Mouse (Mus musculus) stomach, embryonic 15.5 days (tissue): ENCODE results near the gene Cdk9. TPM values are rescaled to one million over a fixed set of nuclear protein-coding genes. Genes with fewer than 3 reads are reported as not detected.
A peak's percentile ranks its signal among the peaks of the same experiment; 100 is the strongest.

ENCODE experiments used
- ATAC-seq: fragments of 200-750 bp; cut with Nextera tagmentation; 2 replicates; pipeline ENCODE4 v1.8.0; 2017; ENCODE audit warnings: low read depth, moderate number of reproducible peaks, moderate TSS enrichment; ENCODE audit not compliant: insufficient read depth, low FRiP score
- H3K27ac ChIP-seq: fragments of 300-500 bp; sonication (generic); 2 replicates; pipeline ENCODE4 v1.5.1; 2015; ENCODE audit warnings: mild to moderate bottlenecking, inconsistent platforms
- H3K27me3 ChIP-seq: fragments of 300-500 bp; sonication (generic); replicated peaks from 2 replicates; pipeline ENCODE4 v1.6.1; 2015; ENCODE audit warnings: inconsistent platforms
- H3K36me3 ChIP-seq: fragments of 300-500 bp; sonication (generic); 2 replicates; pipeline ENCODE4 v1.6.1; 2015; ENCODE audit warnings: inconsistent platforms
- H3K4me1 ChIP-seq: fragments of 300-500 bp; sonication (generic); 2 replicates; pipeline ENCODE4 v1.6.1; 2015; ENCODE audit warnings: inconsistent platforms
- H3K4me2 ChIP-seq: fragments of 300-500 bp; sonication (generic); 2 replicates; pipeline ENCODE4 v1.6.1; 2015; ENCODE audit warnings: mild to moderate bottlenecking, inconsistent platforms
- H3K4me3 ChIP-seq: fragments of 300-500 bp; sonication (generic); replicated peaks from 2 replicates; pipeline ENCODE4 v1.5.1; 2015; ENCODE audit warnings: inconsistent platforms
- H3K9ac ChIP-seq: fragments of 300-500 bp; sonication (generic); 2 replicates; pipeline ENCODE4 v1.6.1; 2015; ENCODE audit warnings: inconsistent platforms
- H3K9me3 ChIP-seq: fragments of 300-500 bp; sonication (generic); 2 replicates; pipeline ENCODE4 v1.6.1; 2016; ENCODE audit warnings: inconsistent platforms
- WGBS: fragments of 180-500 bp; shearing (Covaris S2); methylation state at CpG from one replicate; pipeline ENCODE4 v1.1.7; 2015; 5-methylcytosine and 5-hydroxymethylcytosine counted together
- polyA plus RNA-seq: library from polyadenylated mRNA; unstranded; fragments of >200 nt; fragmentation: Nextera tagmentation; extraction: Ambion mirVana; gene quantifications from 2 replicates; pipeline ENCODE4 v1.2.1, GENCODE M21; 2015

Cdk9 gene
- polyA plus RNA-seq, 1 experiment from 2014 or later = 89.8 TPM

DNA sequence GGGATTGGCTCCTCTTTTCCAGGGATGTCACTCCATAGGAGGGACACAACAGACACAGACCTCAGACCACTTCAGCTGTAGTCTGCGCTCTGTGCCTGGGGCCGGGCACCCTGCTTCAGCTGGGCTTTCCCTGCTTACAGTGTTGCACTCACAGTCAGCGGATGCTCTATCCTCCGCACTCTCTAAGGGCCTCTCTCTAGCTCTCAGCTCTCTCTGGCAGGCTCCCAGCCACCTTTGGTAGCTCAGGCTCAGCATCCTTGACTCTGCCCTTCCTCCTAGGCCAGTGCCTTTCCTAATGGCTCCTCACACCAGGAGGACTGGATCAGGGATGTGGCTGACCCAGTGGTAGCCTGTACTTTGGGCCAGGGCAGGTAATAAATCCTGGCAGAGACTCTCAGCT is 19.0 kb upstream of the Cdk9 start:
- Histone ChIP-seq H3K27me3 (no peaks in the 10 kb centered on the region), H3K9me3 (no peaks in the 10 kb centered on the region), H3K4me2 (peak overlapping the region; percentile 68; the same call in 1 of the 2 replicates), H3K27ac (peak overlapping the region; percentile 82), H3K4me1 (peaks cover 46% of the 10 kb centered on the region), H3K36me3 (no peaks in the 10 kb centered on the region), H3K4me3 (no peak overlapping the region), H3K9ac (no peak overlapping the region)
- no peak for ATAC-seq
- WGBS = 59% methylated on average over 4 of the region's 4 CpGs

- no peak for ATAC-seq
- no peak overlapping the region for H3K9ac ChIP-seq
- H3K36me3 ChIP-seq = no peaks in the 10 kb centered on the region
- H3K9me3 ChIP-seq = no peaks in the 10 kb centered on the region
- peak overlapping the region; percentile 82 for H3K27ac ChIP-seq
- peaks cover 46% of the 10 kb centered on the region for H3K4me1 ChIP-seq
- no peak overlapping the region for H3K4me3 ChIP-seq
- peak overlapping the region; percentile 68 for H3K4me2 ChIP-seq
- no peaks in the 10 kb centered on the region for H3K27me3 ChIP-seq
- 27% methylated on average over 11 of the region's 11 CpGs for WGBS
These were observed 18.0 kb upstream of the Cdk9 start for GRCm38 (mm10) chr2:32730854-32731253.

GRCm38 (mm10) chr2:32729547-32729946 is 16.7 kb upstream of the Cdk9 start:
- no peak overlapping the region for H3K9ac ChIP-seq
- peaks cover 41% of the 10 kb centered on the region for H3K4me1 ChIP-seq
- no peak overlapping the region for H3K4me3 ChIP-seq
- no peak for ATAC-seq
- no peaks in the 10 kb centered on the region for H3K27me3 ChIP-seq
- H3K4me2 ChIP-seq = peak overlapping the region; percentile 68; the same call in 1 of the 2 replicates
- peak overlapping the region; percentile 82; the same call in 1 of the 2 replicates for H3K27ac ChIP-seq
- WGBS = 67% methylated on average over 4 of the region's 4 CpGs
- H3K9me3 ChIP-seq = no peaks in the 10 kb centered on the region
- no peaks in the 10 kb centered on the region for H3K36me3 ChIP-seq

DNA sequence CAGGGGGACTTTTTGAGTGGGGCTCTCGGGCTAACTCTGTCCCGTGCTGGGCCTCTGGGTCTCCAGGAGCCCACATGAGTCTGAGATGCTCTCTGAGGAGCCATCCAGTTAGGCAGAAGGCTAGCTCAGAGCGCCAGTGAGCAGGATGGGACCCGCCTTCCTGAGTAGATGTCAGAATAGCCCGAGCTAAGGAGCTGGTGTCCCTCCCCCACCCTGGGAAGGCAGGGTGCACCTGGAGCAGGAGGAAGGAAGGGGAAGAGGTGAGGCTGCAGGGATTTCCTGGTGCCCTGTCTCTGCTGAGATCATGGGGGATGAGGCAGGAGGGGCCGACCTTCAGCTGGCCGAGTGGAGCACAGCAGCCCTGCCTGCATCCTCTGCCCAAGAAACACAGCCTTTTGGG is 15.6 kb upstream of the Cdk9 start:
- ATAC-seq = no peak
- WGBS = 44% methylated on average over 7 of the region's 7 CpGs
- H3K27ac ChIP-seq = peak overlapping the region; percentile 35; the same call in 1 of the 2 replicates
- no peaks in the 10 kb centered on the region for H3K36me3 ChIP-seq
- H3K4me3 ChIP-seq = peak overlapping the region; percentile 44
- H3K4me2 ChIP-seq = peak overlapping the region; percentile 68
- no peaks in the 10 kb centered on the region for H3K9me3 ChIP-seq
- H3K27me3 ChIP-seq = no peaks in the 10 kb centered on the region
- H3K9ac ChIP-seq = no peak overlapping the region; the same call in 1 of the 2 replicates
- peaks cover 36% of the 10 kb centered on the region for H3K4me1 ChIP-seq

- Histone ChIP-seq H3K4me2 (peak overlapping the region; percentile 68), H3K27me3 (no peaks in the 10 kb centered on the region), H3K4me3 (peak overlapping the region; percentile 44), H3K36me3 (no peaks in the 10 kb centered on the region), H3K9me3 (no peaks in the 10 kb centered on the region), H3K27ac (peak overlapping the region; percentile 63), H3K9ac (no peak overlapping the region), H3K4me1 (peaks cover 33% of the 10 kb centered on the region)
- ATAC-seq = peak; percentile 97
- WGBS = 1% methylated on average over 16 of the region's 16 CpGs
These were observed 14.6 kb upstream of the Cdk9 start for GRCm38 (mm10) chr2:32727435-32727834.

GRCm38 (mm10) chr2:32724832-32725790 is 12.2 kb upstream of the Cdk9 start:
- no peak overlapping the region for H3K4me2 ChIP-seq
- no peak overlapping the region for H3K4me3 ChIP-seq
- no peaks in the 10 kb centered on the region for H3K27me3 ChIP-seq
- no peaks in the 10 kb centered on the region for H3K36me3 ChIP-seq
- no peaks in the 10 kb centered on the region for H3K9me3 ChIP-seq
- no peak overlapping the region for H3K9ac ChIP-seq
- no peak overlapping the region for H3K27ac ChIP-seq
- ATAC-seq = no peak
- WGBS = 72% methylated on average over 16 of the region's 16 CpGs
- H3K4me1 ChIP-seq = peaks cover 30% of the 10 kb centered on the region

- 76% methylated on average over 4 of the region's 4 CpGs for WGBS
- Histone ChIP-seq H3K4me1 (peaks cover 27% of the 10 kb centered on the region), H3K9me3 (no peaks in the 10 kb centered on the region), H3K4me2 (no peak overlapping the region), H3K36me3 (no peaks in the 10 kb centered on the region), H3K9ac (no peak overlapping the region), H3K4me3 (no peak overlapping the region), H3K27ac (no peak overlapping the region), H3K27me3 (no peaks in the 10 kb centered on the region)
- no peak for ATAC-seq
These were observed 11.3 kb upstream of the Cdk9 start for GRCm38 (mm10) chr2:32724149-32724548.

- H3K36me3 ChIP-seq = no peaks in the 10 kb centered on the region
- H3K27me3 ChIP-seq = no peaks in the 10 kb centered on the region
- H3K27ac ChIP-seq = no peak overlapping the region
- peaks cover 19% of the 10 kb centered on the region for H3K4me1 ChIP-seq
- no peak for ATAC-seq
- H3K4me3 ChIP-seq = no peak overlapping the region
- H3K4me2 ChIP-seq = peak overlapping the region; percentile 44; the same call in 1 of the 2 replicates
- H3K9me3 ChIP-seq = no peaks in the 10 kb centered on the region
- no peak overlapping the region for H3K9ac ChIP-seq
- 42% methylated on average over 3 of the region's 3 CpGs for WGBS
These were observed 9.7 kb upstream of the Cdk9 start for GRCm38 (mm10) chr2:32722581-32722980.

DNA sequence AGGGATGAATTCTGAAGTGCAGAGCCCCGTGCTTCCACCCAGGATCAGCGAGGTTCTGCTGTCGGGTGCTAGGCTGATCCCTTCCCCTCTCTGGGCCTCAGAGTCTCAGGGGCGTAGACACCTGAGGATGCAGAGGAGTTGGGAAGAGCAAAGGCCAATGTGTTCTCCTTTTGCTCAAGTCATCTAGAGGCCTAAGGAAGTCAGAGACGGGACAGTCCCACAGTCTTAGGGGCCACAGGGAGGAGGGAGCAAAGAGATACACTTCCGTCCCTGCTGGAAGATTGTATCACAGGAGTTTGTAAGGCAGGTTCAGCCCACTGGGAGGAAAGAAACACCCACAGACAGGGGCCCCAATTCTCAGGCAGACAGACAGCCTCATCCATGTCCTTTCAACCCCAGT is 9.2 kb upstream of the Cdk9 start:
- Histone ChIP-seq H3K27me3 (no peaks in the 10 kb centered on the region), H3K4me2 (peak overlapping the region; percentile 44), H3K27ac (peak overlapping the region; percentile 31), H3K4me1 (peaks cover 17% of the 10 kb centered on the region), H3K4me3 (peak overlapping the region; percentile 33), H3K9ac (no peak overlapping the region), H3K9me3 (no peaks in the 10 kb centered on the region), H3K36me3 (no peaks in the 10 kb centered on the region)
- ATAC-seq = no peak
- 44% methylated on average over 6 of the region's 6 CpGs for WGBS

GRCm38 (mm10) chr2:32720681-32721229 is 7.9 kb upstream of the Cdk9 start, which contains the start of gene Sh2d3c:
Gene Sh2d3c, plus strand, starts transcription at chr2:32721055.
- WGBS = 16% methylated on average over 8 of the region's 8 CpGs
- H3K27ac ChIP-seq = peak within 1 kb of the TSS; percentile 41
- no peaks in the 10 kb centered on the region for H3K27me3 ChIP-seq
- no peaks in the 10 kb centered on the region for H3K36me3 ChIP-seq
- H3K9me3 ChIP-seq = no peaks in the 10 kb centered on the region
- H3K4me3 ChIP-seq = peak within 1 kb of the TSS; percentile 33
- no peak within 1 kb of the TSS for H3K9ac ChIP-seq
- peak; percentile 27; the same call in 1 of the 2 replicates for ATAC-seq
- peaks cover 15% of the 10 kb centered on the region for H3K4me1 ChIP-seq
- H3K4me2 ChIP-seq = peak within 1 kb of the TSS; percentile 44

DNA sequence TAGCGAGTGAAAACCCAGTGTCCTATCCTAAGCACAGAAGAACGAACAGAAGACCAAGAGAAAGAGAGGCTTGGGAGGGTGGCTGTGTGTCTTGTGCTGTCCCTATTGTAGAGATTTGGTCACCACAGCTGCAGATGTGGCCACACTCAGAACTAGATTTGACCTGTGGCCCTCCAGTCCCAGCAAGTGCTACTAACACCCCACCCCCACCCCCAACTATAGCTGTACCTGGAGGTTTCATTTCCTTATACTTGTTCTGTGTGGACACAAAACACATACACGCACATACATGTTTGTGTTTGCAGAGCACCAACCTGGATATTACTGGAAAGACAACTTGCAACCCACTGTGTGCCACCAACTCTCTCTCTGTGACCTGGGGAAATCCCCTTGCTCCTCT is 7.2 kb upstream of the Cdk9 start:
- peaks cover 15% of the 10 kb centered on the region for H3K4me1 ChIP-seq
- H3K4me3 ChIP-seq = no peak overlapping the region
- H3K4me2 ChIP-seq = peak overlapping the region; percentile 44; the same call in 1 of the 2 replicates
- no peaks in the 10 kb centered on the region for H3K9me3 ChIP-seq
- peak overlapping the region; percentile 32; the same call in 1 of the 2 replicates for H3K27ac ChIP-seq
- H3K27me3 ChIP-seq = no peaks in the 10 kb centered on the region
- no peak overlapping the region for H3K9ac ChIP-seq
- H3K36me3 ChIP-seq = no peaks in the 10 kb centered on the region
- no peak for ATAC-seq
- WGBS = 87% methylated on average over 3 of the region's 3 CpGs

DNA sequence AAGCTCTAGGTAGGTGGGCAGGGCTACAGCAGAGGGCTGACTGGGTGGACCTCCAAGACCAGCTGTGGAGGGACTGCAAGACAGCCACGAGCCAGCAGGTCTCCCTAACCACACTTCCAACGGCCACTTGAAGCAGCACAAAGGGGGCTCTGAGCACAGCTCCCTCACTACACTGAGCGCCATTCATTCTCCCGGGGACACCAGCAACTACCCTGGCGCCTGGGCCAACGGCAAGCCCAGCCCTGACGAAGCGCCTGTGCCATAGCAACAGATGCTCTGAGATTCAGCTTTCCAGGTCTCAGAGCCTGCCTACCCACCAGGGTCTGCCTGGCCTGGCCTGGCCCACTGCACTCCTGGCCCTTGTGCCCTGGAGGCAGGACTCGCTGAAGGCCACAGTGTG is 5.9 kb upstream of the Cdk9 start:
- Histone ChIP-seq H3K4me1 (peaks cover 27% of the 10 kb centered on the region), H3K4me3 (no peak overlapping the region), H3K36me3 (no peaks in the 10 kb centered on the region), H3K27me3 (no peaks in the 10 kb centered on the region), H3K9ac (no peak overlapping the region), H3K9me3 (no peaks in the 10 kb centered on the region), H3K4me2 (no peak overlapping the region), H3K27ac (no peak overlapping the region)
- WGBS = 51% methylated on average over 9 of the region's 9 CpGs
- ATAC-seq = no peak
